Mouse (Mus musculus) midbrain, embryonic 13.5 days (tissue): Measurements from ENCODE around the gene Ramp3. TPM values are rescaled to one million over a fixed set of nuclear protein-coding genes. Genes with fewer than 3 reads are reported as not detected.
A peak's percentile ranks its signal among the peaks of the same experiment; 100 is the strongest.

Experiments used
- ATAC-seq: fragments of 200-750 bp; cut with Nextera tagmentation; 2 replicates; pipeline ENCODE4 v1.8.0; 2017; ENCODE audit warnings: mild to moderate bottlenecking, moderate TSS enrichment, moderate library complexity
- H3K27ac ChIP-seq: fragments of 300-500 bp; sonication (generic); 2 replicates; pipeline ENCODE4 v1.5.1; 2015; ENCODE audit warnings: inconsistent platforms, mild to moderate bottlenecking, moderate library complexity
- H3K27me3 ChIP-seq: fragments of 300-500 bp; sonication (generic); 2 replicates; pipeline ENCODE4 v1.6.1; 2015; ENCODE audit warnings: mild to moderate bottlenecking, inconsistent platforms
- H3K36me3 ChIP-seq: fragments of 300-500 bp; sonication (generic); 2 replicates; pipeline ENCODE4 v1.6.1; 2015; ENCODE audit warnings: mild to moderate bottlenecking, inconsistent platforms
- H3K4me1 ChIP-seq: fragments of 300-500 bp; sonication (generic); replicated peaks from 2 replicates; pipeline ENCODE4 v1.6.1; 2015; ENCODE audit warnings: inconsistent platforms
- H3K4me2 ChIP-seq: fragments of 300-500 bp; sonication (generic); replicated peaks from 2 replicates; pipeline ENCODE4 v1.6.1; 2015; ENCODE audit warnings: moderate library complexity, mild to moderate bottlenecking, inconsistent platforms
- H3K4me3 ChIP-seq: fragments of 300-500 bp; sonication (generic); replicated peaks from 2 replicates; pipeline ENCODE4 v1.5.1; 2015; ENCODE audit warnings: mild to moderate bottlenecking, inconsistent platforms
- H3K9ac ChIP-seq: fragments of 300-500 bp; sonication (generic); replicated peaks from 2 replicates; pipeline ENCODE4 v1.6.1; 2015; ENCODE audit warnings: mild to moderate bottlenecking, inconsistent platforms
- H3K9me3 ChIP-seq: fragments of 300-500 bp; sonication (generic); 2 replicates; pipeline ENCODE4 v1.6.1; 2016; ENCODE audit warnings: mild to moderate bottlenecking, inconsistent platforms
- WGBS: fragments of 180-500 bp; shearing (Covaris S2); methylation state at CpG from one replicate; pipeline ENCODE4 v1.1.7; 2015; 5-methylcytosine and 5-hydroxymethylcytosine counted together
- polyA plus RNA-seq: library from polyadenylated mRNA; unstranded; fragments of >200 nt; fragmentation: Nextera tagmentation; extraction: Ambion mirVana; gene quantifications from 2 replicates; pipeline ENCODE4 v1.2.1, GENCODE M21; 2015

Ramp3 gene
- polyA plus RNA-seq, result 6.4 and 6.8 TPM in 2 replicates

- Histone ChIP-seq H3K4me2 (peak within 1 kb of the TSS; percentile 76), H3K4me3 (peak within 1 kb of the TSS; percentile 47), H3K27ac (no peak within 1 kb of the TSS), H3K9ac (peak within 1 kb of the TSS; percentile 63), H3K9me3 (no peaks in the 10 kb centered on the region), H3K4me1 (peaks cover 11% of the 10 kb centered on the region), H3K27me3 (0 out of 2 replicates have a peak, but pooled peaks cover 6% of the 10 kb centered on the region), H3K36me3 (no peaks in the 10 kb centered on the region)
- ATAC-seq, result peak; percentile 62
- 0% methylated on average over 18 of the region's 18 CpGs for WGBS
Observed at GRCm38 (mm10) chr11:6658271-6658670, at the start of gene Ramp3. TSS of gene Ramp3 (plus strand) at chr11:6658521.

- WGBS, result 92% methylated on average over 12 of the region's 12 CpGs
- H3K4me1 ChIP-seq, result no peaks in the 10 kb centered on the region
- H3K27me3 ChIP-seq, result no peaks in the 10 kb centered on the region
- no peaks in the 10 kb centered on the region for H3K9me3 ChIP-seq
- H3K27ac ChIP-seq, result no peak overlapping the region
- H3K9ac ChIP-seq, result no peak overlapping the region
- no peak overlapping the region for H3K4me3 ChIP-seq
- H3K4me2 ChIP-seq, result no peak overlapping the region
- ATAC-seq, result no peak
- H3K36me3 ChIP-seq, result peaks cover 87% of the 10 kb centered on the region
Observed at GRCm38 (mm10) chr11:6615250-6616205, 42.8 kb upstream of the Ramp3 start.

- Histone ChIP-seq H3K4me1 (peaks cover 33% of the 10 kb centered on the region), H3K9me3 (no peaks in the 10 kb centered on the region), H3K4me3 (no peak overlapping the region), H3K27me3 (no peaks in the 10 kb centered on the region), H3K36me3 (peaks cover 55% of the 10 kb centered on the region), H3K27ac (no peak overlapping the region), H3K4me2 (no peak overlapping the region), H3K9ac (no peak overlapping the region)
- ATAC-seq, result no peak
- 95% methylated on average over 10 of the region's 10 CpGs for WGBS
Observed at GRCm38 (mm10) chr11:6623704-6624103, 34.6 kb upstream of the Ramp3 start.

GRCm38 (mm10) chr11:6624619-6625382 is 33.5 kb upstream of the Ramp3 start:
- WGBS, result 73% methylated on average over 14 of the region's 14 CpGs
- Histone ChIP-seq H3K9me3 (no peaks in the 10 kb centered on the region), H3K4me2 (peak overlapping the region; percentile 87), H3K27ac (no peak overlapping the region), H3K4me3 (peak overlapping the region; percentile 58), H3K27me3 (no peaks in the 10 kb centered on the region), H3K4me1 (peaks cover 33% of the 10 kb centered on the region), H3K9ac (peak overlapping the region; percentile 67), H3K36me3 (peaks cover 44% of the 10 kb centered on the region)
- ATAC-seq, result no peak

- ATAC-seq, result peak; percentile 94
- H3K36me3 ChIP-seq, result peaks cover 35% of the 10 kb centered on the region
- WGBS, result 0% methylated on average over 65 of the region's 66 CpGs
- H3K4me3 ChIP-seq, result peak within 1 kb of the TSS; percentile 58
- H3K27ac ChIP-seq, result peak within 1 kb of the TSS; percentile 85
- peak within 1 kb of the TSS; percentile 87 for H3K4me2 ChIP-seq
- H3K9me3 ChIP-seq, result no peaks in the 10 kb centered on the region
- peak within 1 kb of the TSS; percentile 67 for H3K9ac ChIP-seq
- peaks cover 33% of the 10 kb centered on the region for H3K4me1 ChIP-seq
- no peaks in the 10 kb centered on the region for H3K27me3 ChIP-seq
Observed at GRCm38 (mm10) chr11:6625478-6626387, 32.6 kb upstream of the Ramp3 start, which contains the start of gene Tbrg4. TSS of gene Tbrg4 (minus strand) at chr11:6626067.

GRCm38 (mm10) chr11:6626388-6626772 is 31.9 kb upstream of the Ramp3 start:
- H3K27ac ChIP-seq, result peak overlapping the region; percentile 85
- peak overlapping the region; percentile 58 for H3K4me3 ChIP-seq
- H3K4me1 ChIP-seq, result peaks cover 33% of the 10 kb centered on the region
- peak overlapping the region; percentile 67 for H3K9ac ChIP-seq
- peaks cover 28% of the 10 kb centered on the region for H3K36me3 ChIP-seq
- H3K9me3 ChIP-seq, result no peaks in the 10 kb centered on the region
- peak overlapping the region; percentile 87 for H3K4me2 ChIP-seq
- H3K27me3 ChIP-seq, result no peaks in the 10 kb centered on the region
- WGBS, result 13% methylated on average over 16 of the region's 16 CpGs
- ATAC-seq, result peak; percentile 44

GRCm38 (mm10) chr11:6627731-6628130 is 30.6 kb upstream of the Ramp3 start:
- no peaks in the 10 kb centered on the region for H3K27me3 ChIP-seq
- H3K9me3 ChIP-seq, result no peaks in the 10 kb centered on the region
- 91% methylated on average over 4 of the region's 4 CpGs for WGBS
- no peak overlapping the region for H3K9ac ChIP-seq
- no peak overlapping the region for H3K4me2 ChIP-seq
- H3K4me1 ChIP-seq, result peaks cover 33% of the 10 kb centered on the region
- ATAC-seq, result no peak
- no peak overlapping the region for H3K27ac ChIP-seq
- H3K36me3 ChIP-seq, result peaks cover 16% of the 10 kb centered on the region
- no peak overlapping the region for H3K4me3 ChIP-seq

GRCm38 (mm10) chr11:6628568-6628967 is 29.8 kb upstream of the Ramp3 start:
- H3K36me3 ChIP-seq, result peaks cover 8% of the 10 kb centered on the region
- H3K4me3 ChIP-seq, result no peak overlapping the region
- no peak overlapping the region for H3K9ac ChIP-seq
- H3K27me3 ChIP-seq, result no peaks in the 10 kb centered on the region
- H3K4me2 ChIP-seq, result no peak overlapping the region
- ATAC-seq, result no peak
- H3K9me3 ChIP-seq, result no peaks in the 10 kb centered on the region
- peaks cover 25% of the 10 kb centered on the region for H3K4me1 ChIP-seq
- no peak overlapping the region for H3K27ac ChIP-seq
- WGBS, result 30% methylated on average over 4 of the region's 4 CpGs

GRCm38 (mm10) chr11:6629655-6630054 is 28.7 kb upstream of the Ramp3 start:
- peaks cover 14% of the 10 kb centered on the region for H3K4me1 ChIP-seq
- no peaks in the 10 kb centered on the region for H3K9me3 ChIP-seq
- no peak for ATAC-seq
- H3K9ac ChIP-seq, result no peak overlapping the region
- no peak overlapping the region for H3K4me2 ChIP-seq
- no peak overlapping the region for H3K4me3 ChIP-seq
- no peak overlapping the region for H3K27ac ChIP-seq
- no peaks in the 10 kb centered on the region for H3K27me3 ChIP-seq
- no peaks in the 10 kb centered on the region for H3K36me3 ChIP-seq

GRCm38 (mm10) chr11:6636150-6636549 is 22.2 kb upstream of the Ramp3 start:
- Histone ChIP-seq H3K4me1 (no peaks in the 10 kb centered on the region), H3K36me3 (no peaks in the 10 kb centered on the region), H3K4me3 (no peak overlapping the region), H3K27ac (no peak overlapping the region), H3K4me2 (no peak overlapping the region), H3K9me3 (no peaks in the 10 kb centered on the region), H3K9ac (no peak overlapping the region), H3K27me3 (no peaks in the 10 kb centered on the region)
- whole genome bisulfite sequencing, result 74% methylated on average over 8 of the region's 8 CpGs
- ATAC-seq, result no peak

- Histone ChIP-seq H3K9me3 (no peaks in the 10 kb centered on the region), H3K27ac (no peak within 1 kb of the TSS), H3K4me1 (no peaks in the 10 kb centered on the region), H3K4me3 (no peak within 1 kb of the TSS), H3K27me3 (no peaks in the 10 kb centered on the region), H3K4me2 (no peak within 1 kb of the TSS), H3K36me3 (no peaks in the 10 kb centered on the region), H3K9ac (no peak within 1 kb of the TSS)
- WGBS, result 86% methylated on average over 4 of the region's 4 CpGs
- no peak for ATAC-seq
Observed at GRCm38 (mm10) chr11:6638537-6638936, 19.8 kb upstream of the Ramp3 start, which contains the start of gene Wap. TSS of gene Wap (minus strand) at chr11:6638637.
